Mouse (Mus musculus) forebrain, postnatal 0 days (tissue): ENCODE results near the gene Ndufaf2. TPM values are rescaled to one million over a fixed set of nuclear protein-coding genes. Genes with fewer than 3 reads are reported as not detected.

Experiments used
- ATAC-seq: fragments of 200-750 bp; cut with Nextera tagmentation; 2 replicates; pipeline ENCODE4 v1.8.0; 2017; ENCODE audit warnings: mild to moderate bottlenecking, moderate library complexity
- DNase-seq: peaks from one replicate; pipeline ENCODE4 v3.0.0-alpha.2; 2015
- H3K27ac ChIP-seq: fragments of 300-500 bp; sonication (generic); 2 replicates; pipeline ENCODE4 v1.5.1; 2014; ENCODE audit warnings: low read depth, mild to moderate bottlenecking, antibody characterized with exemption, low read length, moderate library complexity, mixed read lengths
- H3K27me3 ChIP-seq: fragments of 300-500 bp; sonication (generic); 2 replicates; pipeline ENCODE4 v1.6.1; 2014; ENCODE audit warnings: mild to moderate bottlenecking, low read length, mixed read lengths; ENCODE audit not compliant: insufficient read depth
- H3K36me3 ChIP-seq: fragments of 300-500 bp; sonication (generic); 2 replicates; pipeline ENCODE4 v1.6.1; 2014; ENCODE audit warnings: mild to moderate bottlenecking, moderate library complexity; ENCODE audit not compliant: insufficient read depth
- H3K4me1 ChIP-seq: fragments of 300-500 bp; sonication (generic); 2 replicates; pipeline ENCODE4 v1.6.1; 2014; ENCODE audit warnings: antibody characterized with exemption; ENCODE audit not compliant: insufficient read depth
- H3K4me2 ChIP-seq: fragments of 300-500 bp; sonication (generic); 2 replicates; pipeline ENCODE4 v1.6.1; 2014; ENCODE audit warnings: low read depth, mild to moderate bottlenecking, moderate library complexity
- H3K4me3 ChIP-seq: fragments of 300-500 bp; sonication (generic); 2 replicates; pipeline ENCODE4 v1.5.1; 2014; ENCODE audit warnings: low read depth, low read length, mixed read lengths
- H3K9ac ChIP-seq: fragments of 300-500 bp; sonication (generic); 2 replicates; pipeline ENCODE4 v1.6.1; 2014; ENCODE audit warnings: mild to moderate bottlenecking
- H3K9me3 ChIP-seq: fragments of 300-500 bp; sonication (generic); 2 replicates; pipeline ENCODE4 v1.6.1; 2016; ENCODE audit warnings: low read length
- CTCF ChIP-seq: sonication (generic); IDR thresholded peaks from 2 replicates; pipeline ENCODE4 v1.5.1; 2016; ENCODE audit warnings: antibody characterized with exemption, control low read depth, low read depth
- WGBS: fragments of 180-500 bp; shearing (Covaris S2); extraction: QIAGEN DNeasy Blood & Tissue Kit; methylation state at CpG from one replicate; pipeline ENCODE4 v1.1.7; 2014; 5-methylcytosine and 5-hydroxymethylcytosine counted together
- polyA plus RNA-seq: library from polyadenylated mRNA; unstranded; fragments of >200 nt; fragmentation: Nextera tagmentation; extraction: Ambion mirVana; gene quantifications from 2 replicates; pipeline ENCODE4 v1.2.1, GENCODE M21; 2015
- total RNA-seq: library from RNA; depleted of rRNA; stranded (reverse); fragments of >200 nt; gene quantifications from 2 replicates; pipeline ENCODE4 v1.2.3, GENCODE M21; 2014

Ndufaf2 gene
- total and polyA plus RNA-seq, 2 experiments from 2014 or later: 22.1 to 84.1 TPM

DNA sequence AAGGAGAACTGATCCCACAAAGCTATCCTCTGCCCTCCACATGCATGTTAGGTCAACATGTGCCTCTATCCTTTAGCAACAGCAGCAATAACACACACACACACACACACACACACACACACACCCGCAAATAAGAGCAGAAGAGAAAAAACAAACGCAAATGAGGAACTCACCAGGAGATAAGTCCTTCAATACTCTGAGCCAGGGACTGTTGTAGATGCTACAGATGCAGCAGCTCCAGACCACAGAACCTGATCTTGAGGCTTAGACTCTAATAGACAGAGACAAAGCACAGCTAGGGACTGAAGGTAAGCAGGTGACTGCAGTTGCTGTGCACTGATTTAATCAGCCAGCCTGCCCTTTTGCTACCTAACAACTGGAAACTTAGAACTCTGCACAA lies 92.4 kb downstream of the Ndufaf2 start:
- no peak for TF ChIP-seq CTCF

DNA sequence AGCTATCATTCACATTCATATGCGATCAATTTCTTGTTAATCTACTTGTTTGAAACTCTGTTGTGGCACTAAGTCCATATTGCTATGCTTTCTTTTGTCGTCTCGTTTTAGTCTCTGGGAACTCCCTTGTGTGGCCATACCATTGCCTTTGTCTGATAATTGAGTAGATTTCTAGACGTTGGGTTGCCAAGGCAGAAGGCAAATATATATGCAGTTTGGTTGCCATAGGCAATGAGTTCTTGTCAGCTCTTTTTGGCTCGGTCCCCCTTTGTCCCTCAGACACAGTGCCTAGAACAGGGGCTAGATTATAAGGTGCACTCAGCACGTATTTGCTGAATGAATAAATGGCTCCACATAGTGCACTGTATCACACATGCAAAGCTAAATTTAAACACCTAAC lies 94.1 kb downstream of the Ndufaf2 start:
- Histone ChIP-seq H3K4me2 (no peak overlapping the region), H3K4me3 (no peak overlapping the region), H3K9ac (no peak overlapping the region), H3K4me1 (peaks cover 9% of the 10 kb centered on the region), H3K9me3 (no peaks in the 10 kb centered on the region), H3K36me3 (no peaks in the 10 kb centered on the region), H3K27ac (no peak overlapping the region), H3K27me3 (no peaks in the 10 kb centered on the region)
- no peak for TF ChIP-seq CTCF
- no peak for ATAC-seq
- no peak for DNase-seq
- 27% methylated on average over 6 of the region's 6 CpGs for WGBS

More for the DNA sequence above, 92.4 kb downstream of the Ndufaf2 start:
- ATAC-seq (no peak), DNase-seq (no peak)
- no peaks in the 10 kb centered on the region for H3K36me3 ChIP-seq
- no peak overlapping the region for H3K27ac ChIP-seq
- no peaks in the 10 kb centered on the region for H3K27me3 ChIP-seq
- no peak overlapping the region for H3K4me2 ChIP-seq
- 74% methylated on average over 2 of the region's 2 CpGs for WGBS
- no peak overlapping the region for H3K4me3 ChIP-seq
- no peaks in the 10 kb centered on the region; the same call in 1 of the 2 replicates for H3K4me1 ChIP-seq
- no peaks in the 10 kb centered on the region for H3K9me3 ChIP-seq
- no peak overlapping the region for H3K9ac ChIP-seq

DNA sequence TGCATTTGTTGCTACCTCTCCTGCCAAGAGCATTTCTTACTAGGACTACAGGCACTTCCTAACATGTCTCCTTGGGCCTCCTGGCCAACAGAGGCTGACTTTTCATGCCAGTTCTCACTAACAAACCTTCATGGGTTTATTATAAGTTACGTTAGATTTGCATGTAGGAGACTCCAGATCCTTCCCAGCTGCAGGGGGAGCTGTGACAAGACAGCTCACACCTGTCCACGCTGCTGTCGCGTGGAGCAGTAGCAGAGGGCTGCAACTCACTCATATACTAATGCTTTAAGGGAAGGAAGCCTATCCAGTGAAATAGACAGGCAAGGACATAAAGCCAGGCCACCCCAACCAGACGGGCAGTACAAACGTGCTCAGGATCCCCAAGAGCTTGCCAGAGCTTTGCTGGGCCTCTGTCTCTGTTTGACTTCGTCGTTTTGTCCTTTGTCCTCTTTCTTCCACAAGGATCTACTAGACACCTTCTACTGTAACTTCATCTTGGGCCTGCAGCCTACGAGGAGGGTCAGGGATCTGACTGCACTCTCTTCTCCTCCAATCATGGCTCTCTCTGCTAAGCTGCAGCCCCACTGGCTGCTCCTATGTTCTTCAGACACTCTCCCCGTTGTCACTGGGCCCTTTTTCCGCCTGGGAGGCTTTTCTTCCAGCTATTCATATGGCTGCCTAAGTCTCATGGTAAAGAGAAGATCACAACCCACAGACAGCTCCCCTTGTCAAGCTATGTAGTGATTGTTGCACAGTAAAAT lies 94.9 kb downstream of the Ndufaf2 start:
- H3K27ac ChIP-seq: no peak overlapping the region
- no peak overlapping the region for H3K9ac ChIP-seq
- ATAC-seq: no peak
- no peak for DNase-seq
- no peaks in the 10 kb centered on the region for H3K9me3 ChIP-seq
- H3K4me2 ChIP-seq: no peak overlapping the region
- 70% methylated on average over 11 of the region's 11 CpGs for WGBS
- no peak overlapping the region for H3K4me3 ChIP-seq
- peaks cover 9% of the 10 kb centered on the region for H3K4me1 ChIP-seq
- no peaks in the 10 kb centered on the region for H3K36me3 ChIP-seq
- H3K27me3 ChIP-seq: no peaks in the 10 kb centered on the region
- TF ChIP-seq CTCF: no peak

DNA sequence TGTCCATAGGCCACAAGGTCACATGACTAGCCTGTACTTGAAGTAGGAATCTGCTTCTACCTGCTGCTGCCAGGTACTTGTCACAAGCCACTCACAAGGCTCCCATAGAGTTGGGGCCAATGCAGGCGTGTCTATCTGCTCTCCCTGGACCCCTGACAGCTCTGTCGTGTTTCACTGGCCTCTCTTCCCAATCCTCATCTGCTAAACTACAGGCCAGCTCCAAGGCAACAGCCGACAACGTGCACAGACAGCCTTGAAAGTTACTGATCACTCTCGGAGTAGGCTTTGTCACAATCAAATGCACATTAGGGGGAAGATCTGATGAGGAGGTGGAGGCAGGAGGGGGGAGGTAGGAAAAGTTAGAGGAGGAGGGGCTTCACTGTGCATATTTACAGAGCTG lies 95.5 kb downstream of the Ndufaf2 start:
- no peaks in the 10 kb centered on the region for H3K27me3 ChIP-seq
- no peak for DNase-seq
- H3K9ac ChIP-seq: no peak overlapping the region
- TF ChIP-seq CTCF: no peak
- ATAC-seq: no peak
- 70% methylated on average over 5 of the region's 5 CpGs for WGBS
- no peak overlapping the region for H3K4me2 ChIP-seq
- H3K27ac ChIP-seq: no peak overlapping the region
- no peaks in the 10 kb centered on the region for H3K9me3 ChIP-seq
- peaks cover 9% of the 10 kb centered on the region for H3K4me1 ChIP-seq
- no peak overlapping the region for H3K4me3 ChIP-seq
- no peaks in the 10 kb centered on the region for H3K36me3 ChIP-seq

DNA sequence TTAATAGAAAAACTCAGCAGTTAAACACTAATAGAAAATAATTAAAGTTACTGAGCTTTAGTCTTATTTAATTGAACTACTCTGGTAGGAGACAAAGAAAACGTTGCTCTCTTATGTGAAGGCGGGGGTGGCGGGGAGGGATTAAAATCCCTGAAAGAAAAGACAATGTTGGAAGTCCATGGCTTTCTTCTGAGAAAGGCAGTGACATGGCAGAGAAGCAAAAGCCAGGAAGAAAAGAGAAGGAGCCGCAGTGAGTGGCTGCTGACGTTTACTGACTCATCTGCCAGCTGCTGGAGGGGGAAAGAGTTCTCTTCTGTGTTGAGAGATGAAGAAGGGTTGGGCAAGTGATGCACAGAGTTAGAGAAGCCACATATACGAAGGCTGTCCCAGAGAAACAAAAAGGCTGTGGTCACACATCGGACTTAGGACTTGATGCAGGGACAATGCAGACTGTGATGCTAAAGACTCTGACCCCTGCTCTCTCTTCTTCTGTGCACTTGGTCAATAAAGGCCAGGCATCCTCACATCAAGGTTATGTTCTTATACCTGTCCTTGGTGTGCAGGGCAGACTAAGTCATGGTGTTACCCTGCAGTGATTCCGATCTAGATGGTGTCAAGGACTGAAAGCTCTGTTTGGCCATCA lies 97.4 kb downstream of the Ndufaf2 start:
- no peak for TF ChIP-seq CTCF
- Histone ChIP-seq H3K9ac (no peak overlapping the region), H3K4me1 (peaks cover 9% of the 10 kb centered on the region), H3K27ac (no peak overlapping the region), H3K9me3 (no peaks in the 10 kb centered on the region), H3K36me3 (no peaks in the 10 kb centered on the region), H3K4me2 (no peak overlapping the region), H3K4me3 (no peak overlapping the region), H3K27me3 (no peaks in the 10 kb centered on the region)
- ATAC-seq: no peak
- DNase-seq: no peak
- 22% methylated on average over 8 of the region's 8 CpGs for WGBS

DNA sequence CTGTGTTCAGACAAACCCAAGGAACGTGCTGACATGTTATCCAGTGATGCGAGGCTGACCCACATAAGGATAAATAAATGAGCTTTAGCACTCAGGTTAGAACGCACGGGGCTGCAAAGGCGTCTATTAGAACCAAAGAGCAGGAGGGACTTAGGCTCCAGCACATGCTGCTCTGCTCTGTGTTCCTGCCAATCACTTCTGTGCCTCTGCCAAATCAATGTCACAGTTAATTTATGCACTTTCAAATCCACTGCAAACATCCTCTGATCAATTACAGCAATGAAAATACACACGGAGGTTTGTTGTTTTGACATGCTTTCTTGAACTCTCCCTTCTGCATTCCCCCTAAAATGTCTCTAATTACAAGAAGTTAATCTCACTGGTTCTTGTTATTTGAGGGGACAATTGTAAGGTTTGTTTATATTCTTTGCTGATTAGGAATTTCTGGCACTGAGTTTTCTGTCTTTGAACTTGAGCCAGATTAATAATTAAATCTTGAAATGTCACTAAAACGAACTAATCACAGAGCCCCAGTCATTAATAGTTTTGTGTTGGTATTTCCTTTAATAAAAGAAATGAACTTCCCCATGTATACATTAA lies 98.0 kb downstream of the Ndufaf2 start:
- DNase-seq (peak; percentile 60), ATAC-seq (peak; percentile 78)
- Histone ChIP-seq H3K36me3 (no peaks in the 10 kb centered on the region), H3K4me2 (0 out of 2 replicates have a peak overlapping the region, but pooled peaks have one; percentile 8), H3K4me3 (no peak overlapping the region), H3K9ac (no peak overlapping the region), H3K27me3 (no peaks in the 10 kb centered on the region), H3K27ac (no peak overlapping the region), H3K9me3 (no peaks in the 10 kb centered on the region), H3K4me1 (peaks cover 9% of the 10 kb centered on the region)
- 7% methylated on average over 7 of the region's 7 CpGs for WGBS
- no peak for TF ChIP-seq CTCF

DNA sequence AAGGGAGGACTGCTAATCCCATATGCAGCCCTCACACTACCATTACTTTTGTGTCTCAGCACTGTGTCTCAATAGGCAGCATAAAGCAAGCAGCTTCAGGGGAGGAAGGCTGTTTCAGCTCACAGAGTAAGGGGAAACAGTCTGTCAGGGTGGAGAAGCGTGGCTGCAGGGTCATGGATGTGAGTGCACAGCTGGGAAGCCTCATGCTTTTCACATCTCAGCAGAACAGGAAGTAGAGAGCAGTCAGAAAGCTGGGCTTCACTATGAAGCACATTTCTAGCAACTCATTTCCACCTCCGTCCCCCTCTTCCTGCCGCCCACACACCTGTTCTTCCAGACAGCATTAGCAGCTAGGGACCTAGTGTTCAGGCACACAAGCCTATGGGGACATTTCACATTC lies 101.5 kb downstream of the Ndufaf2 start:
- H3K36me3 ChIP-seq: no peaks in the 10 kb centered on the region
- H3K4me1 ChIP-seq: peaks cover 9% of the 10 kb centered on the region; the same call in 1 of the 2 replicates
- no peak overlapping the region for H3K27ac ChIP-seq
- no peak overlapping the region for H3K4me2 ChIP-seq
- no peaks in the 10 kb centered on the region for H3K9me3 ChIP-seq
- H3K4me3 ChIP-seq: no peak overlapping the region
- no peak for TF ChIP-seq CTCF
- no peak overlapping the region for H3K9ac ChIP-seq
- 92% methylated on average over 3 of the region's 3 CpGs for WGBS
- DNase-seq: no peak
- no peak for ATAC-seq
- no peaks in the 10 kb centered on the region for H3K27me3 ChIP-seq
